2 mouse cellular contexts compared by ENCODE assay signal in the genomic region with DNA sequence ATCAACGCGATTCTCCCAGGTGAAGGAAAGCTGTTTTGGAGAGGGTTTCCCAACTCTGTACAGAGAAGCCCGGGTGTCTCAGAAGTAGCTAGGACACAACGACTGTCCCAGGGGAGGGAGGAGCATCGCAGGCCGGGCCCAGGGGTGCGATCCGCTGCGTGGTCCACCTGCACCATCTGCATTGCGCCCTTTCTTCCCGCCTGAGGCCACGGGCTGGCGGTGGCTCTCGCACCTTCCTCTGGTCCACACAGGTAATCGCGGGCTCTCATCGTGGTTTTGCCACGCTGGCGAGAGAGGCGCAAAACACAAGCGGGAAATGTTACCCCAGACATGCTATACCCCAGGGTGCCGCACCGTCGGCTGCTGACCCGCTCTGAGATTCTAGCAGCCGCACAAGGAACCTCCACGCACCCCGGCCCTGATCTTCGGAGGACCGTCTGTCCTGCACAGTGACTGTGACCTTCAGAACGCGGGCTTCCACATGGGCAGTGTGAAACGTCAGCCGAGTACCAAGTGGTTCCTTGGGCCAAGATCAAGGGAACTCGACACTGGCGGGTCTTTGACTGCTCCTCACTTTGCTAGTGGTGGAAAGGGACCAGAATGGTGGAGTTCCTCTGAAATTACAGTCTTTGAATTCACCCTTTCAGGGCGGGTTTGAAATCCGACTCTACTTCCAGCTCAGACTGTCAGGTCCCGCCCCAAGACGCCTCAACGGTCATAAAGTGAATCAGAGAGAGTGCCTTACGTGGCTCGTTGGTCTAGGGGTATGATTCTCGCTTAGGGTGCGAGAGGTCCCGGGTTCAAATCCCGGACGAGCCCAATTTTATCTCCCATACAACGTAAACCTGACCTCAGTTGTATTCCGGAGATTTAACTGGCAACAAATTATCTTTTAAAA.
TF ChIP-seq lines count a peak whose summit lies in the region.

No protein-coding gene starts in this region.

TF ChIP-seq in C2C12, 6 proteins besides CTCF, POLR2A, EP300 and RAD21:
- peak; percentile 0 for TF ChIP-seq MAX (IDR thresholded peaks at IDR 0.05)
- TF ChIP-seq MYOD1 (IDR thresholded peaks at IDR 0.05; ENCODE audit: control insufficient read depth, insufficient read length, low read depth) = no peak

TF ChIP-seq in myocyte, 11 proteins besides CTCF, POLR2A, EP300 and RAD21:
- TF ChIP-seq POLR2AphosphoS2 (IDR thresholded peaks at IDR 0.05; ENCODE audit: insufficient read length, low read depth) = no peak
- TF ChIP-seq E2F4 (IDR thresholded peaks at IDR 0.05; ENCODE audit: insufficient read depth) = peak; percentile 20
- no peak for TF ChIP-seq TCF12 (IDR thresholded peaks at IDR 0.05; ENCODE audit: insufficient read depth, poor library complexity, severe bottlenecking)
